Comparison of ENCODE assay signal across 9 mouse cellular contexts in genomic region chr11:106513166-106513565, GRCm38 (mm10). TPM values are rescaled to one million over a fixed set of nuclear protein-coding genes. Genes with fewer than 3 reads are reported as not detected.
A peak's percentile ranks its signal among the peaks of the same experiment; 100 is the strongest.
DNase-seq lines count a peak whose midpoint lies in the region; ATAC-seq lines count a peak whose summit lies in the region.
"Had no signal": no experiment of that assay in that cellular context is flagged by ENCODE, and none has a peak within 500 bp of the region (broad histone marks: within the 10 kb centered on the region; RNA-seq: fewer than 3 reads in every experiment).

No protein-coding gene starts in this region.

- H3K27ac ChIP-seq in embryonic facial prominence, embryonic 14.5 days (replicated peaks; ENCODE audit: low read depth, low read length) = no peak overlapping the region
- H3K27ac ChIP-seq: limb, embryonic 15.5 days had no signal

- H3K4me3 ChIP-seq in embryonic facial prominence, embryonic 14.5 days (ENCODE audit: low read depth, low read length) = no peak overlapping the region
- H3K4me3 ChIP-seq: limb, embryonic 15.5 days had no signal

- 0 out of 2 replicates have a peak overlapping the region, but pooled peaks have one; percentile 1 for H3K9ac ChIP-seq in embryonic facial prominence, embryonic 14.5 days (ENCODE audit: low read depth, low read length)
- H3K9ac ChIP-seq: limb, embryonic 15.5 days had no signal

- H3K9me3 ChIP-seq in embryonic facial prominence, embryonic 14.5 days (ENCODE audit: control insufficient read depth, low read length) = no peaks in the 10 kb centered on the region
- H3K9me3 ChIP-seq: limb, embryonic 15.5 days had no signal

- H3K36me3 ChIP-seq in embryonic facial prominence, embryonic 14.5 days (ENCODE audit: control insufficient read depth, insufficient read depth, low read length) = peaks cover 20% of the 10 kb centered on the region

- H3K4me1 ChIP-seq in embryonic facial prominence, embryonic 14.5 days (ENCODE audit: control insufficient read depth, insufficient read depth, low read length) = peaks cover 9% of the 10 kb centered on the region

- no peak overlapping the region for H3K4me2 ChIP-seq in embryonic facial prominence, embryonic 14.5 days (ENCODE audit: low read depth, low read length)
- H3K4me2 ChIP-seq: limb, embryonic 15.5 days had no signal

- ATAC-seq in embryonic facial prominence, embryonic 14.5 days (ENCODE audit: low read depth) = peak; percentile 65; the same call in 1 of the 2 replicates

- 44% methylated on average over 2 of the region's 2 CpGs for WGBS in embryonic facial prominence, embryonic 14.5 days

- DNase-seq in heart, adult 18-20 months = peak; percentile 50 to 66
- DNase-seq in heart, adult 11 months = no peak
- DNase-seq in 3134 (ENCODE audit: extremely low read depth, insufficient read length, low spot score) = peak; percentile 33
- peak; percentile 56 for DNase-seq in Muller cell, postnatal 12 days (ENCODE audit: inconsistent ontology term)
- DNase-seq in embryonic facial prominence, embryonic 14.5 days (ENCODE audit: low spot score) = peak; percentile 81
- peak; percentile 65 to 77 for DNase-seq in kidney, postnatal 25 days
- peak; percentile 58 for DNase-seq in mesoderm, embryonic 11.5 days (ENCODE audit: low read depth, low spot score)
- peak; percentile 80 for DNase-seq in thymus, postnatal 14 days

- no peaks in the 10 kb centered on the region for H3K27me3 ChIP-seq in embryonic facial prominence, embryonic 14.5 days (replicated peaks; ENCODE audit: control insufficient read depth, insufficient read depth, low read length)
- H3K27me3 ChIP-seq: limb, embryonic 15.5 days had no signal

RNA-seq across cellular contexts. Expression of gene Ern1, which starts 25.5 kb away (rescaled TPM):
- total RNA-seq in heart, adult 18-20 months (2021) = 10 to 100 TPM; 12.1 to 12.4 TPM
- 5.9 and 7.0 TPM in 2 replicates for polyA plus RNA-seq in embryonic facial prominence, embryonic 14.5 days (2014; fragmentation: Nextera tagmentation; extraction: Ambion mirVana)
